Mouse (Mus musculus): Measurements from ENCODE around the gene Rps10. TPM values are rescaled to one million over a fixed set of nuclear protein-coding genes. Genes with fewer than 3 reads are reported as not detected.

The Rps10 gene
- polyA plus RNA-seq, 1 experiment from 2014 or later: 594 TPM

GRCm38 (mm10) chr17:27603522-27604234 is 32.8 kb downstream of the Rps10 start:
- no peaks in the 10 kb centered on the region for H3K27me3 ChIP-seq
- H3K9me3 ChIP-seq: no peaks in the 10 kb centered on the region
- H3K4me1 ChIP-seq (replicated peaks): peaks cover 73% of the 10 kb centered on the region
- no peak overlapping the region for H3K4me2 ChIP-seq
- 0 out of 2 replicates have a peak, but pooled peaks cover 8% of the 10 kb centered on the region for H3K36me3 ChIP-seq
- H3K27ac ChIP-seq (replicated peaks): 0 out of 2 replicates have a peak overlapping the region, but pooled peaks have one; percentile 13
- WGBS: 66% methylated on average over 21 of the region's 21 CpGs
- H3K9ac ChIP-seq: no peak overlapping the region
- ATAC-seq (ENCODE audit: low read depth): no peak
- no peak overlapping the region for H3K4me3 ChIP-seq

GRCm38 (mm10) chr17:27603036-27603435 is 33.4 kb downstream of the Rps10 start:
- WGBS: 87% methylated on average over 2 of the region's 2 CpGs

GRCm38 (mm10) chr17:27600869-27601268 is 35.6 kb downstream of the Rps10 start:
- Histone ChIP-seq H3K9me3 (no peaks in the 10 kb centered on the region), H3K27ac (replicated peaks) (no peak overlapping the region), H3K4me3 (no peak overlapping the region), H3K36me3 (peaks cover 9% of the 10 kb centered on the region), H3K27me3 (no peaks in the 10 kb centered on the region), H3K4me1 (replicated peaks) (peaks cover 65% of the 10 kb centered on the region), H3K4me2 (no peak overlapping the region), H3K9ac (no peak overlapping the region)
- ATAC-seq (ENCODE audit: low read depth): no peak; the same call in 1 of the 2 replicates
- 65% methylated on average over 5 of the region's 5 CpGs for WGBS

More at GRCm38 (mm10) chr17:27603036-27603435, 33.4 kb downstream of the Rps10 start:
- Histone ChIP-seq H3K9me3 (no peaks in the 10 kb centered on the region), H3K27me3 (no peaks in the 10 kb centered on the region), H3K4me2 (no peak overlapping the region), H3K36me3 (0 out of 2 replicates have a peak, but pooled peaks cover 4% of the 10 kb centered on the region), H3K4me3 (no peak overlapping the region), H3K9ac (no peak overlapping the region), H3K4me1 (replicated peaks) (peaks cover 74% of the 10 kb centered on the region), H3K27ac (replicated peaks) (no peak overlapping the region)
- ATAC-seq (ENCODE audit: low read depth): no peak

GRCm38 (mm10) chr17:27600286-27600685 is 36.2 kb downstream of the Rps10 start:
- ATAC-seq (ENCODE audit: low read depth): no peak
- Histone ChIP-seq H3K4me1 (replicated peaks) (peaks cover 61% of the 10 kb centered on the region), H3K4me2 (no peak overlapping the region), H3K27me3 (no peaks in the 10 kb centered on the region), H3K27ac (replicated peaks) (no peak overlapping the region), H3K9ac (no peak overlapping the region), H3K36me3 (peaks cover 15% of the 10 kb centered on the region), H3K4me3 (no peak overlapping the region), H3K9me3 (no peaks in the 10 kb centered on the region)
- 94% methylated on average over 3 of the region's 3 CpGs for WGBS

GRCm38 (mm10) chr17:27596376-27597190 is 39.9 kb downstream of the Rps10 start:
- no peak overlapping the region for H3K4me2 ChIP-seq
- no peak overlapping the region for H3K9ac ChIP-seq
- H3K9me3 ChIP-seq: no peaks in the 10 kb centered on the region
- H3K27ac ChIP-seq (replicated peaks): no peak overlapping the region
- no peak overlapping the region for H3K4me3 ChIP-seq
- 84% methylated on average over 21 of the region's 21 CpGs for WGBS
- no peaks in the 10 kb centered on the region for H3K27me3 ChIP-seq
- peaks cover 48% of the 10 kb centered on the region for H3K36me3 ChIP-seq
- ATAC-seq (ENCODE audit: low read depth): no peak
- peaks cover 24% of the 10 kb centered on the region for H3K4me1 ChIP-seq (replicated peaks)

- no peaks in the 10 kb centered on the region for H3K9me3 ChIP-seq
- no peak for ATAC-seq (ENCODE audit: low read depth)
- peaks cover 54% of the 10 kb centered on the region for H3K36me3 ChIP-seq
- no peak overlapping the region for H3K4me3 ChIP-seq
- H3K27me3 ChIP-seq: no peaks in the 10 kb centered on the region
- no peak overlapping the region for H3K4me2 ChIP-seq
- H3K4me1 ChIP-seq (replicated peaks): peaks cover 16% of the 10 kb centered on the region
- no peak overlapping the region for H3K9ac ChIP-seq
- 90% methylated on average over 15 of the region's 15 CpGs for WGBS
- H3K27ac ChIP-seq (replicated peaks): no peak overlapping the region
These were observed 40.7 kb downstream of the Rps10 start for GRCm38 (mm10) chr17:27595659-27596375.

GRCm38 (mm10) chr17:27592565-27592910 is 43.9 kb downstream of the Rps10 start:
- H3K4me3 ChIP-seq: no peak overlapping the region
- 97% methylated on average over 7 of the region's 7 CpGs for WGBS
- H3K36me3 ChIP-seq: peaks cover 76% of the 10 kb centered on the region

GRCm38 (mm10) chr17:27591826-27592564 is 44.5 kb downstream of the Rps10 start:
- Histone ChIP-seq H3K27me3 (no peaks in the 10 kb centered on the region), H3K9ac (no peak overlapping the region), H3K36me3 (peaks cover 81% of the 10 kb centered on the region), H3K4me3 (no peak overlapping the region), H3K4me2 (no peak overlapping the region), H3K27ac (replicated peaks) (no peak overlapping the region), H3K9me3 (no peaks in the 10 kb centered on the region), H3K4me1 (replicated peaks) (peaks cover 17% of the 10 kb centered on the region)
- no peak for ATAC-seq (ENCODE audit: low read depth)
- WGBS: 90% methylated on average over 12 of the region's 12 CpGs

More at GRCm38 (mm10) chr17:27592565-27592910, 43.9 kb downstream of the Rps10 start:
- no peak for ATAC-seq (ENCODE audit: low read depth)
- Histone ChIP-seq H3K27me3 (no peaks in the 10 kb centered on the region), H3K4me2 (no peak overlapping the region), H3K4me1 (replicated peaks) (peaks cover 12% of the 10 kb centered on the region), H3K9ac (no peak overlapping the region), H3K27ac (replicated peaks) (no peak overlapping the region), H3K9me3 (no peaks in the 10 kb centered on the region)

- WGBS: 80% methylated on average over 8 of the region's 8 CpGs
- Histone ChIP-seq H3K4me2 (no peak overlapping the region), H3K9ac (no peak overlapping the region), H3K9me3 (no peaks in the 10 kb centered on the region), H3K4me1 (replicated peaks) (peaks cover 17% of the 10 kb centered on the region), H3K27me3 (no peaks in the 10 kb centered on the region), H3K36me3 (peaks cover 75% of the 10 kb centered on the region), H3K4me3 (no peak overlapping the region), H3K27ac (replicated peaks) (no peak overlapping the region; the same call in 1 of the 2 replicates)
- no peak for ATAC-seq (ENCODE audit: low read depth)
These were observed 48.2 kb downstream of the Rps10 start for GRCm38 (mm10) chr17:27588231-27588630.

- Histone ChIP-seq H3K9me3 (no peaks in the 10 kb centered on the region), H3K36me3 (peaks cover 75% of the 10 kb centered on the region), H3K4me1 (replicated peaks) (peaks cover 17% of the 10 kb centered on the region), H3K9ac (0 out of 2 replicates have a peak overlapping the region, but pooled peaks have one; percentile 8), H3K4me3 (no peak overlapping the region), H3K27me3 (no peaks in the 10 kb centered on the region), H3K4me2 (no peak overlapping the region), H3K27ac (replicated peaks) (no peak overlapping the region)
- ATAC-seq (ENCODE audit: low read depth): no peak
- WGBS: 71% methylated on average over 12 of the region's 12 CpGs
These were observed 49.2 kb downstream of the Rps10 start for GRCm38 (mm10) chr17:27587252-27587651.

GRCm38 (mm10) chr17:27586661-27587060 is 49.8 kb downstream of the Rps10 start:
- H3K4me3 ChIP-seq: no peak overlapping the region
- 73% methylated on average over 9 of the region's 9 CpGs for WGBS
- peaks cover 17% of the 10 kb centered on the region for H3K4me1 ChIP-seq (replicated peaks)
- no peaks in the 10 kb centered on the region for H3K27me3 ChIP-seq
- no peak overlapping the region for H3K27ac ChIP-seq (replicated peaks)
- no peak for ATAC-seq (ENCODE audit: low read depth)
- no peak overlapping the region for H3K9ac ChIP-seq
- no peak overlapping the region for H3K4me2 ChIP-seq
- H3K9me3 ChIP-seq: no peaks in the 10 kb centered on the region
- peaks cover 77% of the 10 kb centered on the region for H3K36me3 ChIP-seq
